Mouse (Mus musculus) myocyte (in vitro differentiated cells): Measurements from ENCODE around the gene Prlr.

ENCODE experiments used
- CEBPB ChIP-seq: IDR thresholded peaks from 2 replicates; pipeline ENCODE4 v1.6.1; 2011; ENCODE audit warnings: mild to moderate bottlenecking, moderate library complexity; ENCODE audit not compliant: poor library complexity, insufficient read depth, severe bottlenecking
- E2F4 ChIP-seq: IDR thresholded peaks from one replicate; pipeline ENCODE4 v1.6.1; 2011; ENCODE audit warnings: mild to moderate bottlenecking, control low read depth, moderate library complexity; ENCODE audit not compliant: insufficient read depth
- MAX ChIP-seq: IDR thresholded peaks from one replicate; pipeline ENCODE4 v1.6.1; 2011; ENCODE audit warnings: low read depth, mild to moderate bottlenecking, control low read depth
- MYOG ChIP-seq, 3 experiments: IDR thresholded peaks; one replicate each; pipeline ENCODE4 v1.6.1; 2011; ENCODE audit warnings: control low read depth in 2 of 3, low read depth in 2 of 3, mild to moderate bottlenecking in 2 of 3; ENCODE audit not compliant: insufficient read length in 2 of 3, control insufficient read depth in 1 of 3, insufficient read depth in 1 of 3
- POLR2A ChIP-seq: IDR thresholded peaks from one replicate; pipeline ENCODE4 v1.6.1; 2011; ENCODE audit warnings: low read depth, mild to moderate bottlenecking, control low read depth, moderate library complexity; ENCODE audit not compliant: insufficient read length
- POLR2AphosphoS2 ChIP-seq: IDR thresholded peaks from one replicate; pipeline ENCODE4 v1.6.1; 2011; ENCODE audit warnings: low read depth, control low read depth; ENCODE audit not compliant: insufficient read length
- TCF12 ChIP-seq: IDR thresholded peaks from one replicate; pipeline ENCODE4 v1.6.1; 2011; ENCODE audit warnings: mild to moderate bottlenecking, control low read depth; ENCODE audit not compliant: poor library complexity, insufficient read depth, severe bottlenecking
- USF1 ChIP-seq: IDR thresholded peaks from one replicate; pipeline ENCODE4 v1.6.1; 2011; ENCODE audit warnings: low read depth, mild to moderate bottlenecking, control low read depth, moderate library complexity

GRCm38 (mm10) chr15:10262219-10262618 is 85.2 kb downstream of the Prlr start:
- TF ChIP-seq POLR2AphosphoS2 (no peak), POLR2A (no peak), E2F4 (no peak), USF1 (no peak), MAX (no peak), CEBPB (no peak), TCF12 (no peak), MYOG (IDR thresholded peaks at IDR 0.05; ENCODE audit: control insufficient read depth in 1 of 3, insufficient read depth in 1 of 3, insufficient read length in 2 of 3, low read depth in 2 of 3) (no peak)
